Mouse (Mus musculus) naive thymus-derived CD4-positive, alpha-beta T cell, adult 5 months (primary cell): Measurements from ENCODE around the gene Rps27rt. TPM values are rescaled to one million over a fixed set of nuclear protein-coding genes. Genes with fewer than 3 reads are reported as not detected.

ENCODE experiments used
- polyA plus RNA-seq: library from polyadenylated mRNA; unstranded; fragments of 100-300 nt; shearing (Covaris generic); gene quantifications from one replicate; pipeline ENCODE4 v1.2.1, GENCODE M21; 2017

The Rps27rt gene
- polyA plus RNA-seq = 3,498 TPM

GRCm38 (mm10) chr9:114982689-114983360 lies at the start of gene Rps27rt:
TSS of gene Rps27rt (minus strand) at chr9:114982739.

GRCm38 (mm10) chr9:114978281-114979111 lies 4.0 kb downstream of the Rps27rt start, which contains the start of gene Osbpl10:
TSS of gene Osbpl10 (plus strand) at chr9:114978569.

GRCm38 (mm10) chr9:114933723-114934171 lies 48.8 kb downstream of the Rps27rt start, which contains the start of gene Gpd1l:
TSS of gene Gpd1l (minus strand) at chr9:114933987.

Other genes with a start within 250 kb of the Rps27rt start
- 74.7 TPM for gene Cmtm7, start 200.9 kb downstream of the Rps27rt start, polyA plus RNA-seq
- gene Cmtm8, start 138.6 kb downstream of the Rps27rt start, polyA plus RNA-seq = not detected
- gene Gpd1l, start 48.8 kb downstream of the Rps27rt start, polyA plus RNA-seq = 37.4 TPM
- not detected for gene Osbpl10, start 4.2 kb downstream of the Rps27rt start, polyA plus RNA-seq